8 mouse cellular contexts compared by ENCODE assay signal in the genomic region with DNA sequence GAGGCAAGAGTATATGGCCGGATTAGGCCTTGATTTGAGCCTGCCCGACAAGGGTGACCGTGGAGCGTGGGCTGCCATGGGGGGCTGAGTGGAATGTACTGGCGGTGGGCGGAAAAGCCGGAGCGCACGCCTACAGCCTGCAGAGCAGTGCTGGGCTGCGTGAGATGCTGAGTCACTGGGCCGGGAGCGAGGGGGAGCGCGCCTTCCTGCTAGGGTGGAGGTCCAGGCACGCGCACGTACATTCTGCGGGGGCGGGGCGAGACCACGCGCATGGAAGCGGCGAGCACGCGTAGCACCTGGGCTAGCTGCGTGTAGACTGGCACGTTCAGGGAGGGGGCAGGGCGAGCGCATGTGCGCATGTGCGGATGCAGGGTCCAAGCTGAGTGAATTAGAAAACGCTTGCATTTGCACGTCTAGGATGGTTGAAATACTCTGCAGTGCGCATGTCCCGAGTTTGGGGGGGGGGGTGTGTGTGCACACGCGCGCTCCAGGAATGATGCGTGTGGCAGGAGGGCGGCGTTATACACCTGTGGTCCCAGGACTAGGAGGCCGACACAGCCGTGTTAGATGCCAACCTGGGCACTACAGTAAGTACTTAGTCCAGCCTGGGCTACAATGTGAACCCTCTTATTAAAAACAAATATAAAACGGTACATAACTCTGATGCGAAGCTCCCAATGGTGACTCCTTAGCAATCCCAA. TPM values are rescaled to one million over a fixed set of nuclear protein-coding genes. Genes with fewer than 3 reads are reported as not detected.
DNase-seq lines count a peak whose midpoint lies in the region; ATAC-seq and TF ChIP-seq lines count a peak whose summit lies in the region.

No protein-coding gene starts in this region.

- no peak for TF ChIP-seq CTCF in gastrocnemius, adult 2 months (IDR thresholded peaks at IDR 0.05)
- no peak for TF ChIP-seq CTCF in hindbrain, postnatal 0 days (IDR thresholded peaks at IDR 0.05; ENCODE audit: low read depth)
- TF ChIP-seq CTCF in left cerebral cortex, adult 2 months (IDR thresholded peaks at IDR 0.05), result no peak

- peak overlapping the region; percentile 98 for H3K27ac ChIP-seq in gastrocnemius, adult 2 months
- peak overlapping the region; percentile 87 for H3K27ac ChIP-seq in hindbrain, postnatal 0 days
- H3K27ac ChIP-seq in left cerebral cortex, adult 2 months, result peak overlapping the region; percentile 96

- H3K36me3 ChIP-seq in hindbrain, postnatal 0 days (ENCODE audit: insufficient read depth, low read length), result peaks cover 17% of the 10 kb centered on the region

- peaks cover 4% of the 10 kb centered on the region for H3K4me1 ChIP-seq in hindbrain, postnatal 0 days (ENCODE audit: insufficient read depth, low read length)

- peak overlapping the region; percentile 51 for H3K9ac ChIP-seq in hindbrain, postnatal 0 days (replicated peaks; ENCODE audit: low read length)

- H3K27me3 ChIP-seq in hindbrain, postnatal 0 days (ENCODE audit: insufficient read depth, low read length), result no peaks in the 10 kb centered on the region

- H3K4me2 ChIP-seq in hindbrain, postnatal 0 days (ENCODE audit: low read depth, low read length), result peak overlapping the region; percentile 71

- H3K9me3 ChIP-seq in hindbrain, postnatal 0 days (ENCODE audit: low read length), result no peaks in the 10 kb centered on the region

- H3K4me3 ChIP-seq in gastrocnemius, adult 2 months, result peak overlapping the region; percentile 66
- peak overlapping the region; percentile 46 for H3K4me3 ChIP-seq in hindbrain, postnatal 0 days (ENCODE audit: low read length)
- H3K4me3 ChIP-seq in left cerebral cortex, adult 2 months, result peak overlapping the region; percentile 53

- intact Hi-C loops in gastrocnemius, adult 2 months (cut with DNase I), result no loop called here
- intact Hi-C loops in left cerebral cortex, adult 2 months (cut with DNase I), result no loop called here

- DNase-seq in ZHBTc4 (ENCODE audit: low read depth, low spot score), result peak; percentile 100
- DNase-seq in gastrocnemius, adult 2 months, result peak; percentile 99
- DNase-seq in hindbrain, postnatal 0 days (ENCODE audit: low spot score), result peak; percentile 99
- peak; percentile 100 for DNase-seq in left cerebral cortex, adult 2 months (ENCODE audit: extremely low spot score in 1 of 2, low spot score in 2 of 2)
- DNase-seq in right cerebral cortex, adult 2 months (ENCODE audit: low spot score in 2 of 2), result peak; percentile 100
- DNase-seq in urinary bladder, postnatal 14 days (ENCODE audit: low spot score), result peak; percentile 99

- WGBS in hindbrain, postnatal 0 days, result under 1% methylated on average over 43 of the region's 46 CpGs

- peak; percentile 86 for ATAC-seq in common myeloid progenitor, adult 5-6 weeks (replicated peaks; ENCODE audit: low read depth, poor library complexity, severe bottlenecking)
- ATAC-seq in hindbrain, postnatal 0 days, result peak; percentile 96
- peak; percentile 86 for ATAC-seq in megakaryocyte, adult 5-6 weeks (ENCODE audit: poor library complexity, severe bottlenecking)

RNA-seq across cellular contexts. Expression of gene Gpi1, which starts 3.9 kb away (rescaled TPM):
- 250 and 350 TPM in 2 replicates for total RNA-seq in common myeloid progenitor, adult 5-6 weeks (2017)
- 1,000 to 10,000 TPM in 1 of 2 experiments, 100 to 1,000 TPM in 1; 882 to 1,223 TPM for total RNA-seq in gastrocnemius, adult 2 months (2021)
- 389 and 393 TPM in 2 replicates for total RNA-seq in hindbrain, postnatal 0 days (2014; rRNA removed)
- 413 and 448 TPM in 2 replicates for polyA plus RNA-seq in hindbrain, postnatal 0 days (2015; fragmentation: Nextera tagmentation; extraction: Ambion mirVana)
- total RNA-seq in left cerebral cortex, adult 2 months (2021), result 100 to 1,000 TPM; 642 to 716 TPM
- total RNA-seq in megakaryocyte, adult 5-6 weeks (2015), result 345 and 348 TPM in 2 replicates
- 393 and 429 TPM in 2 replicates for total RNA-seq in megakaryocyte, adult 5-6 weeks (2017)

RNA-seq across cellular contexts. Expression of gene Gm6096, which starts 16.8 kb away (rescaled TPM):
- total RNA-seq in common myeloid progenitor, adult 5-6 weeks (2017), result not detected in 2 replicates
- total RNA-seq in gastrocnemius, adult 2 months (2021), result not detected
- not detected in 2 replicates for total RNA-seq in hindbrain, postnatal 0 days (2014; rRNA removed)
- polyA plus RNA-seq in hindbrain, postnatal 0 days (2015; fragmentation: Nextera tagmentation; extraction: Ambion mirVana), result not detected in 2 replicates
- not detected for total RNA-seq in left cerebral cortex, adult 2 months (2021)
- total RNA-seq in megakaryocyte, adult 5-6 weeks (2015), result not detected in 2 replicates
- total RNA-seq in megakaryocyte, adult 5-6 weeks (2017), result not detected in 2 replicates

RNA-seq across cellular contexts. Expression of gene Pdcd2l, which starts 37.6 kb away (rescaled TPM):
- 40.1 and 55.1 TPM in 2 replicates for total RNA-seq in common myeloid progenitor, adult 5-6 weeks (2017)
- total RNA-seq in gastrocnemius, adult 2 months (2021), result 10 to 100 TPM; 13.8 to 19.2 TPM
- 37.6 and 42.7 TPM in 2 replicates for total RNA-seq in hindbrain, postnatal 0 days (2014; rRNA removed)
- polyA plus RNA-seq in hindbrain, postnatal 0 days (2015; fragmentation: Nextera tagmentation; extraction: Ambion mirVana), result 61.6 and 65.7 TPM in 2 replicates
- 10 to 100 TPM; 23.8 to 26.9 TPM for total RNA-seq in left cerebral cortex, adult 2 months (2021)
- total RNA-seq in megakaryocyte, adult 5-6 weeks (2015), result 26.1 and 30.6 TPM in 2 replicates
- total RNA-seq in megakaryocyte, adult 5-6 weeks (2017), result 33.9 and 37.0 TPM in 2 replicates

Comparison
In these comparisons a context has a peak if more than half of its experiments do, and no peak if none do; other contexts are left out.
1. Peak in every context shown above with its lines: DNase-seq, ATAC-seq, H3K4me3 ChIP-seq and H3K27ac ChIP-seq.